Mouse (Mus musculus): Measurements from ENCODE around the gene Vsig10l. TPM values are rescaled to one million over a fixed set of nuclear protein-coding genes. Genes with fewer than 3 reads are reported as not detected.
A peak's percentile ranks its signal among the peaks of the same experiment; 100 is the strongest.

The Vsig10l gene
- polyA plus RNA-seq, 1 experiment from 2014 or later: 0.85 TPM

- H3K4me1 ChIP-seq (replicated peaks): no peaks in the 10 kb centered on the region
- peak within 1 kb of the TSS; percentile 28 for H3K4me2 ChIP-seq
- peaks cover 41% of the 10 kb centered on the region for H3K27me3 ChIP-seq
- no peaks in the 10 kb centered on the region for H3K36me3 ChIP-seq
- H3K9ac ChIP-seq: no peak within 1 kb of the TSS
- no peak within 1 kb of the TSS for H3K27ac ChIP-seq
- ATAC-seq (ENCODE audit: low read depth): no peak
- no peaks in the 10 kb centered on the region for H3K9me3 ChIP-seq (replicated peaks)
- WGBS (ENCODE audit: insufficient replicate concordance): 3% methylated on average over 22 of the region's 41 CpGs
- H3K4me3 ChIP-seq (replicated peaks): peak within 1 kb of the TSS; percentile 18; the same call in 1 of the 2 replicates
- DNase-seq: no peak
Observed at GRCm38 (mm10) chr7:43489631-43490125, 26.7 kb downstream of the Vsig10l start, which contains the start of gene Iglon5. TSS of gene Iglon5 (minus strand) at chr7:43490075.

GRCm38 (mm10) chr7:43490182-43490584 is 27.2 kb downstream of the Vsig10l start:
- WGBS (ENCODE audit: insufficient replicate concordance): 6% methylated on average over 9 of the region's 13 CpGs
- H3K4me3 ChIP-seq (replicated peaks): peak overlapping the region; percentile 18; the same call in 1 of the 2 replicates

GRCm38 (mm10) chr7:43490861-43491260 is 27.9 kb downstream of the Vsig10l start:
- H3K9ac ChIP-seq: no peak overlapping the region
- no peak overlapping the region for H3K4me3 ChIP-seq (replicated peaks)
- DNase-seq (no peak), ATAC-seq (ENCODE audit: low read depth) (no peak)
- 45% methylated on average over 9 of the region's 9 CpGs for WGBS (ENCODE audit: insufficient replicate concordance)
- no peak overlapping the region for H3K27ac ChIP-seq
- no peaks in the 10 kb centered on the region for H3K4me1 ChIP-seq (replicated peaks)
- peaks cover 50% of the 10 kb centered on the region for H3K27me3 ChIP-seq
- H3K36me3 ChIP-seq: no peaks in the 10 kb centered on the region
- no peaks in the 10 kb centered on the region for H3K9me3 ChIP-seq (replicated peaks)
- no peak overlapping the region for H3K4me2 ChIP-seq

More at GRCm38 (mm10) chr7:43490182-43490584, 27.2 kb downstream of the Vsig10l start:
- Histone ChIP-seq H3K4me1 (replicated peaks) (no peaks in the 10 kb centered on the region), H3K36me3 (no peaks in the 10 kb centered on the region), H3K9ac (no peak overlapping the region), H3K9me3 (replicated peaks) (no peaks in the 10 kb centered on the region), H3K27me3 (peaks cover 44% of the 10 kb centered on the region), H3K4me2 (peak overlapping the region; percentile 28), H3K27ac (no peak overlapping the region)
- no peak for DNase-seq
- ATAC-seq (ENCODE audit: low read depth): no peak

- Histone ChIP-seq H3K9ac (no peak overlapping the region), H3K36me3 (no peaks in the 10 kb centered on the region), H3K4me3 (replicated peaks) (no peak overlapping the region), H3K27ac (no peak overlapping the region), H3K4me1 (replicated peaks) (no peaks in the 10 kb centered on the region), H3K27me3 (peaks cover 26% of the 10 kb centered on the region), H3K9me3 (replicated peaks) (no peaks in the 10 kb centered on the region), H3K4me2 (no peak overlapping the region)
- no peak for ATAC-seq (ENCODE audit: low read depth)
- no peak for DNase-seq
- whole genome bisulfite sequencing (ENCODE audit: insufficient replicate concordance): 15% methylated on average over 21 of the region's 21 CpGs
Observed at GRCm38 (mm10) chr7:43495343-43496021, 32.5 kb downstream of the Vsig10l start.

GRCm38 (mm10) chr7:43511707-43512478 is 48.9 kb downstream of the Vsig10l start:
- ATAC-seq (ENCODE audit: low read depth) (no peak), DNase-seq (no peak)
- Histone ChIP-seq H3K4me2 (no peak overlapping the region), H3K27ac (no peak overlapping the region), H3K4me3 (replicated peaks) (no peak overlapping the region), H3K36me3 (no peaks in the 10 kb centered on the region), H3K9me3 (replicated peaks) (no peaks in the 10 kb centered on the region), H3K27me3 (no peaks in the 10 kb centered on the region), H3K4me1 (replicated peaks) (no peaks in the 10 kb centered on the region), H3K9ac (no peak overlapping the region)
- WGBS (ENCODE audit: insufficient replicate concordance): 22% methylated on average over 4 of the region's 4 CpGs

GRCm38 (mm10) chr7:43512519-43512918 is 49.6 kb downstream of the Vsig10l start:
- H3K4me2 ChIP-seq: no peak overlapping the region
- H3K27ac ChIP-seq: no peak overlapping the region
- DNase-seq (no peak), ATAC-seq (ENCODE audit: low read depth) (no peak)
- WGBS (ENCODE audit: insufficient replicate concordance): 68% methylated on average over 4 of the region's 4 CpGs
- H3K36me3 ChIP-seq: no peaks in the 10 kb centered on the region
- no peak overlapping the region for H3K9ac ChIP-seq
- no peaks in the 10 kb centered on the region for H3K27me3 ChIP-seq
- H3K4me1 ChIP-seq (replicated peaks): no peaks in the 10 kb centered on the region
- no peak overlapping the region for H3K4me3 ChIP-seq (replicated peaks)
- no peaks in the 10 kb centered on the region for H3K9me3 ChIP-seq (replicated peaks)

- no peak for DNase-seq
- 57% methylated on average over 5 of the region's 5 CpGs for WGBS (ENCODE audit: insufficient replicate concordance)
- no peak overlapping the region for H3K27ac ChIP-seq
- H3K9me3 ChIP-seq (replicated peaks): no peaks in the 10 kb centered on the region
- no peak overlapping the region for H3K4me2 ChIP-seq
- no peaks in the 10 kb centered on the region for H3K4me1 ChIP-seq (replicated peaks)
- no peaks in the 10 kb centered on the region for H3K36me3 ChIP-seq
- H3K4me3 ChIP-seq (replicated peaks): no peak overlapping the region
- ATAC-seq (ENCODE audit: low read depth): no peak
- H3K9ac ChIP-seq: no peak overlapping the region
- no peaks in the 10 kb centered on the region for H3K27me3 ChIP-seq
Observed at GRCm38 (mm10) chr7:43515076-43515475, 52.1 kb downstream of the Vsig10l start.

GRCm38 (mm10) chr7:43518341-43518740 is 55.4 kb downstream of the Vsig10l start:
- DNase-seq (no peak), ATAC-seq (ENCODE audit: low read depth) (no peak)
- no peak overlapping the region for H3K4me2 ChIP-seq
- no peaks in the 10 kb centered on the region for H3K4me1 ChIP-seq (replicated peaks)
- no peaks in the 10 kb centered on the region for H3K9me3 ChIP-seq (replicated peaks)
- no peak overlapping the region for H3K27ac ChIP-seq
- no peaks in the 10 kb centered on the region for H3K27me3 ChIP-seq
- WGBS (ENCODE audit: insufficient replicate concordance): 71% methylated on average over 15 of the region's 15 CpGs
- H3K36me3 ChIP-seq: no peaks in the 10 kb centered on the region
- H3K4me3 ChIP-seq (replicated peaks): no peak overlapping the region
- no peak overlapping the region for H3K9ac ChIP-seq

Small RNAs within 50 kb of the gene (microRNA-seq; reads per million reads assigned to microRNA genes)
- 2.6 reads per million for gene Mir7051

Other genes starting within 250 kb of the Vsig10l start
- 4.1 and 5.8 TPM in 2 replicates for gene Zfp715, start 149.9 kb upstream of the Vsig10l start, polyA plus RNA-seq (2015; fragmentation: Nextera tagmentation; extraction: Ambion mirVana)
- 2.0 and 2.2 TPM in 2 replicates for gene Siglecf, start 111.8 kb upstream of the Vsig10l start, polyA plus RNA-seq (2015; fragmentation: Nextera tagmentation; extraction: Ambion mirVana)
- 0.28 and 0.32 TPM in 2 replicates for gene Siglecg, start 54.9 kb upstream of the Vsig10l start, polyA plus RNA-seq (2015; fragmentation: Nextera tagmentation; extraction: Ambion mirVana)
- gene Lim2, start 35.5 kb upstream of the Vsig10l start, polyA plus RNA-seq (2015; fragmentation: Nextera tagmentation; extraction: Ambion mirVana): not detected in 2 replicates
- 7.1 and 9.6 TPM in 2 replicates for gene Nkg7, start 26.1 kb upstream of the Vsig10l start, polyA plus RNA-seq (2015; fragmentation: Nextera tagmentation; extraction: Ambion mirVana)
- gene Cldnd2, start 22.4 kb upstream of the Vsig10l start, polyA plus RNA-seq (2015; fragmentation: Nextera tagmentation; extraction: Ambion mirVana): not detected in 2 replicates
- gene Etfb, start 19.1 kb upstream of the Vsig10l start, polyA plus RNA-seq (2015; fragmentation: Nextera tagmentation; extraction: Ambion mirVana): 241 and 252 TPM in 2 replicates
- not detected in 2 replicates for gene Gm45233, start 19.0 kb upstream of the Vsig10l start, polyA plus RNA-seq (2015; fragmentation: Nextera tagmentation; extraction: Ambion mirVana)
- not detected in 2 replicates for gene Iglon5, start 26.9 kb downstream of the Vsig10l start, polyA plus RNA-seq (2015; fragmentation: Nextera tagmentation; extraction: Ambion mirVana)
- not detected in 2 replicates for gene 4931406B18Rik, start 42.8 kb downstream of the Vsig10l start, polyA plus RNA-seq (2015; fragmentation: Nextera tagmentation; extraction: Ambion mirVana)
- 1.3 TPM in 2 replicates for gene Cd33, start 81.3 kb downstream of the Vsig10l start, polyA plus RNA-seq (2015; fragmentation: Nextera tagmentation; extraction: Ambion mirVana)
- gene Zfp658, start 99.1 kb downstream of the Vsig10l start, polyA plus RNA-seq (2015; fragmentation: Nextera tagmentation; extraction: Ambion mirVana): 0.20 and 0.27 TPM in 2 replicates
- 2.0 and 2.7 TPM in 2 replicates for gene Zfp719, start 116.5 kb downstream of the Vsig10l start, polyA plus RNA-seq (2015; fragmentation: Nextera tagmentation; extraction: Ambion mirVana)
- 0.08 TPM in 1 of 2 replicates, not detected in the other for gene Zfp819, start 144.0 kb downstream of the Vsig10l start, polyA plus RNA-seq (2015; fragmentation: Nextera tagmentation; extraction: Ambion mirVana)
- gene Ceacam18, start 171.6 kb downstream of the Vsig10l start, polyA plus RNA-seq (2015; fragmentation: Nextera tagmentation; extraction: Ambion mirVana): not detected in 2 replicates
- 1.6 and 1.9 TPM in 2 replicates for gene Siglece, start 197.0 kb downstream of the Vsig10l start, polyA plus RNA-seq (2015; fragmentation: Nextera tagmentation; extraction: Ambion mirVana)
- 5.2 and 5.3 TPM in 2 replicates for gene Ctu1, start 208.9 kb downstream of the Vsig10l start, polyA plus RNA-seq (2015; fragmentation: Nextera tagmentation; extraction: Ambion mirVana)
- gene Klk14, start 227.3 kb downstream of the Vsig10l start, polyA plus RNA-seq (2015; fragmentation: Nextera tagmentation; extraction: Ambion mirVana): not detected in 2 replicates
- not detected in 2 replicates for gene Klk13, start 249.4 kb downstream of the Vsig10l start, polyA plus RNA-seq (2015; fragmentation: Nextera tagmentation; extraction: Ambion mirVana)